Mouse (Mus musculus) liver, embryonic 15.5 days (tissue): ENCODE results near the gene Alg14. TPM values are rescaled to one million over a fixed set of nuclear protein-coding genes. Genes with fewer than 3 reads are reported as not detected.
A peak's percentile ranks its signal among the peaks of the same experiment; 100 is the strongest.

ENCODE experiments used
- ATAC-seq: fragments of 200-750 bp; cut with Nextera tagmentation; 2 replicates; pipeline ENCODE4 v1.8.0; 2017; ENCODE audit warnings: moderate number of reproducible peaks, mild to moderate bottlenecking, moderate library complexity; ENCODE audit not compliant: insufficient read depth
- H3K27ac ChIP-seq: fragments of 300-500 bp; sonication (generic); replicated peaks from 2 replicates; pipeline ENCODE4 v1.5.1; 2015; ENCODE audit warnings: mild to moderate bottlenecking, inconsistent platforms
- H3K27me3 ChIP-seq: fragments of 300-500 bp; sonication (generic); 2 replicates; pipeline ENCODE4 v1.6.1; 2015; ENCODE audit warnings: mild to moderate bottlenecking, inconsistent platforms
- H3K36me3 ChIP-seq: fragments of 300-500 bp; sonication (generic); replicated peaks from 2 replicates; pipeline ENCODE4 v1.6.1; 2015; ENCODE audit warnings: moderate library complexity, mild to moderate bottlenecking, inconsistent platforms
- H3K4me1 ChIP-seq: fragments of 300-500 bp; sonication (generic); replicated peaks from 2 replicates; pipeline ENCODE4 v1.6.1; 2015; ENCODE audit warnings: inconsistent platforms
- H3K4me2 ChIP-seq: fragments of 300-500 bp; sonication (generic); 2 replicates; pipeline ENCODE4 v1.6.1; 2015; ENCODE audit warnings: moderate library complexity, mild to moderate bottlenecking, inconsistent platforms
- H3K4me3 ChIP-seq: fragments of 300-500 bp; sonication (generic); replicated peaks from 2 replicates; pipeline ENCODE4 v1.5.1; 2015; ENCODE audit warnings: mild to moderate bottlenecking, inconsistent platforms
- H3K9ac ChIP-seq: fragments of 300-500 bp; sonication (generic); 2 replicates; pipeline ENCODE4 v1.6.1; 2015; ENCODE audit warnings: moderate library complexity, mild to moderate bottlenecking, inconsistent platforms
- H3K9me3 ChIP-seq: fragments of 300-500 bp; sonication (generic); replicated peaks from 2 replicates; pipeline ENCODE4 v1.6.1; 2016; ENCODE audit warnings: inconsistent platforms
- WGBS: fragments of 180-500 bp; shearing (Covaris S2); methylation state at CpG from one replicate; pipeline ENCODE4 v1.1.7; 2015; ENCODE audit warnings: mixed read lengths; ENCODE audit not compliant: insufficient replicate concordance; 5-methylcytosine and 5-hydroxymethylcytosine counted together
- polyA plus RNA-seq: library from polyadenylated mRNA; unstranded; fragments of >200 nt; fragmentation: Nextera tagmentation; extraction: Ambion mirVana; gene quantifications from 2 replicates; pipeline ENCODE4 v1.2.1, GENCODE M21; 2015

The Alg14 gene
- polyA plus RNA-seq = 12.7 and 13.5 TPM in 2 replicates

DNA sequence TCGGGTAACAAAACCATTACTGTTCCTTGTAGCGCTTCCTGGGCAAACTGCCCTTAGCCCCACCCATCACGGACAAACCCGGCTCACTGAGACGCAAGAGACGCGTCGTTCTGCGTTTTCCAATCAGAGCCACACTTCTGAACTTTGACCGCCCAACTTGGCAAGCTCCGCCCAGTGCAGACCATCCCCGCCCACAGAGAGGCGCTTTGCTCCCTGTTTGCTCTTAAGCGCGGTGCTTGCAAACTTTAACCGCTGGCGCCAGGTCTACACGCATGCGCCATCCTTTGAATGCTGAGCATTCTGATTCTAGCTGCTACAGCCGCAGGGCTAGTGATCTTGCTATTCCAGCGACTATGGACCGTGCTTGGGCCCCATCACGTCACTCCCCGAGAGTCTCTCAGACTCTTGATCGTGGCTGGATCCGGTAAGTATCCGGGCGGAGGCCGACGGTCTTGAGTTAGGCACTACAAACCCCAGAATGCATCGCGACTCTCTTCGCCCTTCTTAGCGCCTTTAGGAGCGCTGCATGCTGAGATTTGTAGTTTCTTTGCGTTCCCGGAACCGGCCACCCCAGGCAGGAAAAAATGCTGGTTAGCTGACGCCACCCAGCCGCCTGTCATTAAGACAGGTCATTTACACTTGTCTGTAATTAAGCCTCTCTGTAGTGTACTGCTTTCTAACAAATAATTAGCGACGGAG, at the start of gene Alg14:
Gene Alg14, plus strand, starts transcription at position 214 of the 699 bp plus-strand sequence.
- H3K4me1 ChIP-seq = peaks cover 27% of the 10 kb centered on the region
- no peaks in the 10 kb centered on the region for H3K36me3 ChIP-seq
- H3K4me3 ChIP-seq = peak within 1 kb of the TSS; percentile 72
- peak within 1 kb of the TSS; percentile 80 for H3K4me2 ChIP-seq
- peak within 1 kb of the TSS; percentile 64 for H3K9ac ChIP-seq
- H3K27me3 ChIP-seq = no peaks in the 10 kb centered on the region
- ATAC-seq = peak; percentile 95
- WGBS = under 1% methylated on average over 42 of the region's 42 CpGs
- peak within 1 kb of the TSS; percentile 91 for H3K27ac ChIP-seq
- no peaks in the 10 kb centered on the region for H3K9me3 ChIP-seq

DNA sequence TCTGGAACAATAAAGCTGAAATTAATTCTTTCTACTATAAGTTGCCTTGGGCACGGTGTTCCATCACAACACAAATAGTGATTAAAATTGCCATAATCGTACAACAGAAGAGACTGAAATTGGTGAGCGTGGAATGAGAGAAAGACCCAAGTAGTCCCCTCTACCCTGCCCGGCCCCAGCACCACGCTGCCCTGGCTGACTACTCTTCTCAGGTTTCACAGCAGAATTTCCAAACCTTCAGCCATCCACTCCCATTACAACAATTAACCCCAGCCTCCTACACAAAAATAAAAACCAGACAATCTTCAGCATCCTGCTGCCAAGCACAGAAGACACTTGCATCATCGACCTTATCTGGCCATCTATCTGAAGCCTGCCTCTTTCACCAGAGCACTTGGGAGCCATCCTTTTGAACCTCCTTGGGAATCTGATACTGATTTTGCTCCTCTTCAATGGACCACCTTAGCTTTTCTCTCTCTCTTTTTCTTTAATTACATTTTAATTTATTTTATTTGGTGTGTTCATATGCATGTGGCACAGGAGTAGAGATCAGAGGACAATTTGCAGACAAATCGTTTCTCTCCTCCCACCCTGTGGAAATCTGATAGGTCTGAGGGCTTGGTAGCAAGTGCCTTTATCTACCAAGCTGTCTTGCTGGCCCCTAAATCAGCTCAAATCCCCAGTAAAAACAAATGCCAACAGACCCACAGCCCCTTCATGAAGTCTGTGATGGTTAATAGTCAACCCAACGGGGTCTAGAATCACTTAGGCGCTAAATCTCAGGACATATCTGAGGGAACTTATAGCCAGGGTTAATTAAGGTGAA, 49.2 kb upstream of the Alg14 start:
- H3K4me2 ChIP-seq = no peak overlapping the region
- peaks cover 14% of the 10 kb centered on the region; the same call in 1 of the 2 replicates for H3K36me3 ChIP-seq
- WGBS = 60% methylated on average over 9 of the region's 9 CpGs
- no peak overlapping the region for H3K27ac ChIP-seq
- H3K9me3 ChIP-seq = no peaks in the 10 kb centered on the region
- no peak for ATAC-seq
- peaks cover 28% of the 10 kb centered on the region for H3K4me1 ChIP-seq
- no peak overlapping the region for H3K9ac ChIP-seq
- H3K4me3 ChIP-seq = no peak overlapping the region
- H3K27me3 ChIP-seq = no peaks in the 10 kb centered on the region

DNA sequence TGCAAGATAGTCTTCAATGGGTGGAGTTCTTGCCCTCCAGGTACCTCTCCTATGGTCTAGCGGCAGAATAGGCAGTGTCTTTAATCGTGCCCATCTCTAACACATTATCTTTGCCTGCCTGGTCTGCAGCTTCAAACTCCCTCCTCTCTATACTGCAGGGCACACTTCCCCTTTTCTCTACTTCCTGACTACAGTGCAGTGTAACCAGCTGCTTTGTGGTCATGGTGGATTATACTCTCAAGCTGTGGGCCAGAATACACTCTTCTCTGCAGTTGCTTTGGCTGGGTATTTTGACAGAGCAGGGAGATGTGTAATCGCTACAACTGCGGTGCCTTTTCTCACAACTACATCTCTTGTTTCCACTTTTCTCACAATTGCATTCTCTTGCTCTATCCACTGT, 48.6 kb upstream of the Alg14 start:
- no peak overlapping the region for H3K27ac ChIP-seq
- H3K9ac ChIP-seq = no peak overlapping the region
- no peak overlapping the region for H3K4me3 ChIP-seq
- 14% methylated on average over 4 of the region's 4 CpGs for WGBS
- peaks cover 18% of the 10 kb centered on the region; the same call in 1 of the 2 replicates for H3K36me3 ChIP-seq
- no peak overlapping the region for H3K4me2 ChIP-seq
- H3K9me3 ChIP-seq = no peaks in the 10 kb centered on the region
- H3K27me3 ChIP-seq = no peaks in the 10 kb centered on the region
- ATAC-seq = peak; percentile 51
- H3K4me1 ChIP-seq = peaks cover 28% of the 10 kb centered on the region

DNA sequence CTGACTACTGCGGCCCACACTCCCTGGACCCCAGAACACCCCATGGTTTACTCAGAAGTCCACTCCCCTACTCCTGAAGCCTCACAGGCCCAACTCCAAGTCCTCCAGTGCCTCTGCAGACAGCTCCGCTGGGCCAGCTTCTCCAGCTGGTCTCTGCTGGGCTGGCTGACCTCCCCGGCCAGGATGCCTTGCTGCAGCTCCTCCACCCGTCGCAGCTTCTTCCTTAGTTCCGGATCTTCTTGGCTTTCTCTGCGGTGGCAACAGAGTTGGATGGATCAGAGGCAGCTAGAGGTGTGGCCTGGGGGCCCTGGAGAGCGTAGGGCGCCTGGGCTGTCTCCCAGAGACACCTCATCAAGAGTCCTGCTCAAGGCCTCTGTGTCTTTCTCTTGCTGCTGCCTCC, 41.5 kb upstream of the Alg14 start:
- Histone ChIP-seq H3K4me3 (no peak overlapping the region), H3K4me2 (no peak overlapping the region), H3K4me1 (peaks cover 15% of the 10 kb centered on the region), H3K27me3 (no peaks in the 10 kb centered on the region), H3K9me3 (no peaks in the 10 kb centered on the region), H3K9ac (no peak overlapping the region), H3K36me3 (peaks cover 55% of the 10 kb centered on the region), H3K27ac (no peak overlapping the region)
- 78% methylated on average over 9 of the region's 9 CpGs for WGBS
- ATAC-seq = no peak

DNA sequence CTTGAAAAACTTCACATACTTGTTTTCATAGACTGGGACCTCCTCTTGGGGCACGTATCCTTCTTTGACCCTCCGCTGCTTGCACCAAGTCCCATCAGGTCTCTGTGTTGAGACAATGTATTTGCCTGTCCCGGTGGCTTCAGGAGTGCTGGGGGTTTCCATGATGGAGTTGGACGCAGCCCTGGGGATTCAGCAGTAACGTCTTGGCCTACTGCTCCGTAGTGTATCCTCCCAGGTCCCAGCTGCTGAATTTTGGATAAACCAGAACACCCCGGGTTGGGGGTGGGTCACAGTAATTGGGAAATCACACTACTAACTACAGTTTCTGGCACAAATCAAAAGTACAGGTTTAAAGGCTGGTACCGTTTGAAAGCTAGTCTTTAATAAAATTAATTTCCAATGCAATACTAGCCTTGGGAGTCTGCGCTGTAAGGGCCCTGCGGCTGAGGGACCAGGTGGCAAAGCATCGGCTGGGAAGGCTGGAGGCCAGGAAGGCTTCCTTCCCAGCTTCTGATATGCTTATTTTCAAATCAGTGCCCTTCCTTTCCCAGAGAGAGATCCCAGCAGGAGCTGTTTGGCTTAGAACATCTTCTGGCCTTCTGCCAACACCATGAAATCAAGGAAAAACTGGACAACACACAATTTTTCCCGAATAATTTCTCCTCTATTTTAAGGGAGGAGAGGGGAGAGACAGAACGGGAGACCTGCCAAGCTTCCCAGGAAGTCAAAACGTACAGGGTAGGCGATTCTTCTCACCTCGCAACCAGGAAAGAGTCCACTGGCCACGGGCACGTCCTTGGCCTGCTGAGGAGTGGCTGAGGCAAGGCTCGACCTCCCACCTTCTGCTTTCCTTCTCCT, 40.8 kb upstream of the Alg14 start:
- WGBS = 83% methylated on average over 19 of the region's 19 CpGs
- no peak overlapping the region for H3K27ac ChIP-seq

DNA sequence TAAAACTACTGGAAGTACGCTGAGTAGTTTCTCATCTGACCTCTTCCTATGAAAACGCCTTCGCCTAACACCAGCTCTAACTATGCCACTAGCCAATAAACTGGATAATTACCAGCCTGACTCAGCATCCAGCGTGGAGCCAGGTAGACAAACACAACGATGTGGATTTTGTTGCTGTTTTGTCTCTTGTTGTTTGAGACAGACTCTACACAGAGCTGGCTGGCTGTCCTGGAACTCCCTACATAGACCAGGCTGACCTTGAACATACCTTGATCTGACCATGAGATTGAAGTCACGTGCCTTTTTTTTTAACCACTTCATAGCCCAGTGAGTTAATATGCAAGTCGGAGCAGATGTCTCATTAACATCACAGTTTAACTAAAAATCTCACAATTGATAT, 36.1 kb upstream of the Alg14 start:
- Histone ChIP-seq H3K4me3 (no peak overlapping the region), H3K4me2 (no peak overlapping the region), H3K36me3 (peaks cover 58% of the 10 kb centered on the region), H3K4me1 (peaks cover 44% of the 10 kb centered on the region), H3K27me3 (no peaks in the 10 kb centered on the region), H3K9ac (no peak overlapping the region), H3K9me3 (no peaks in the 10 kb centered on the region), H3K27ac (no peak overlapping the region)
- 80% methylated on average over 7 of the region's 7 CpGs for WGBS
- ATAC-seq = no peak

More for the DNA sequence above, 40.8 kb upstream of the Alg14 start:
- H3K4me2 ChIP-seq = no peak overlapping the region
- peaks cover 15% of the 10 kb centered on the region for H3K4me1 ChIP-seq
- H3K9ac ChIP-seq = no peak overlapping the region
- peaks cover 59% of the 10 kb centered on the region for H3K36me3 ChIP-seq
- no peak for ATAC-seq
- H3K27me3 ChIP-seq = no peaks in the 10 kb centered on the region
- no peak overlapping the region for H3K4me3 ChIP-seq
- H3K9me3 ChIP-seq = no peaks in the 10 kb centered on the region

DNA sequence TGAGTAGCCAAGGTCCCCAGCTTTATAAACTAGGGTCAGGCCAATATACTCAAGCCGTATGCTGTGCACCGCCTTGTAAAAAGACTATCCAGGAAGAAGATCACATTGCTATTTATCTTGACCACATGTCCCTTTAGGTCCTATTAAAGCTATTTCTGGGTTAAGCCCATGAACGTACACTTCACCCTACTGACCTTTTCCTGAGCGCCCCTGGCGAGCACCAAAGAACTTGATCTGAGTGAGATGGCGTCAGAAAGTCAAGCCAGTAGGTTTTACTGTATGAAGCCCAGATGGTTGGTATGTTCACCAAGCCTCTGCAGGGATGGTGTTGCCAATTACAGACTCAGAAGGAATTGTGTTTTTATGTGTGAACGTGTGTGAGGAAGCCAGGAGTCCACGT, 35.4 kb upstream of the Alg14 start:
- WGBS = 84% methylated on average over 8 of the region's 8 CpGs
- peaks cover 53% of the 10 kb centered on the region for H3K36me3 ChIP-seq
- H3K9me3 ChIP-seq = no peaks in the 10 kb centered on the region
- peaks cover 4% of the 10 kb centered on the region for H3K27me3 ChIP-seq
- no peak overlapping the region for H3K9ac ChIP-seq
- H3K4me1 ChIP-seq = peaks cover 45% of the 10 kb centered on the region
- H3K27ac ChIP-seq = no peak overlapping the region
- no peak overlapping the region for H3K4me3 ChIP-seq
- no peak for ATAC-seq
- no peak overlapping the region for H3K4me2 ChIP-seq

DNA sequence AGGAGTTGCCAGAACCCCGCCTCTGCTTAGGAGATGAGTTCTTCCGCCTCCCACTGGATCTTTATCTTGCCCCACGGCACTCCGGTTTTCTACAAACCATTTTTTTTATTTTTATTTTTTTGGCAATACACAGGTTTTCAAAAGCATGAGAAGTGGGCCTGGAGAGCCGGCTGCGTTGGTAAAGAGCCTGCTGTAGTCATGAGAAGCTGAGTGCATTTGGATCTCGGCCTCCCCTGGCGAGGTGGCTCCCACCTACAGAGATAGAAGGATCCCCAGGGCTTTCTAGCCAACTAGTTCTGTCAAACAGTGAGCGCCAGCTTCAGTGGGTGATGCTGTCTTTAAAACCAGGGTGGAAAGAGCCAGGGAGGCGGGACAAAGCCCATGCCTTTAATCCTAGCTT, 34.2 kb upstream of the Alg14 start:
- ATAC-seq = no peak
- Histone ChIP-seq H3K4me2 (no peak overlapping the region), H3K4me3 (no peak overlapping the region), H3K27me3 (peaks cover 10% of the 10 kb centered on the region), H3K4me1 (peaks cover 50% of the 10 kb centered on the region), H3K27ac (no peak overlapping the region), H3K9ac (no peak overlapping the region), H3K36me3 (peaks cover 42% of the 10 kb centered on the region), H3K9me3 (no peaks in the 10 kb centered on the region)
- WGBS = 76% methylated on average over 10 of the region's 10 CpGs

DNA sequence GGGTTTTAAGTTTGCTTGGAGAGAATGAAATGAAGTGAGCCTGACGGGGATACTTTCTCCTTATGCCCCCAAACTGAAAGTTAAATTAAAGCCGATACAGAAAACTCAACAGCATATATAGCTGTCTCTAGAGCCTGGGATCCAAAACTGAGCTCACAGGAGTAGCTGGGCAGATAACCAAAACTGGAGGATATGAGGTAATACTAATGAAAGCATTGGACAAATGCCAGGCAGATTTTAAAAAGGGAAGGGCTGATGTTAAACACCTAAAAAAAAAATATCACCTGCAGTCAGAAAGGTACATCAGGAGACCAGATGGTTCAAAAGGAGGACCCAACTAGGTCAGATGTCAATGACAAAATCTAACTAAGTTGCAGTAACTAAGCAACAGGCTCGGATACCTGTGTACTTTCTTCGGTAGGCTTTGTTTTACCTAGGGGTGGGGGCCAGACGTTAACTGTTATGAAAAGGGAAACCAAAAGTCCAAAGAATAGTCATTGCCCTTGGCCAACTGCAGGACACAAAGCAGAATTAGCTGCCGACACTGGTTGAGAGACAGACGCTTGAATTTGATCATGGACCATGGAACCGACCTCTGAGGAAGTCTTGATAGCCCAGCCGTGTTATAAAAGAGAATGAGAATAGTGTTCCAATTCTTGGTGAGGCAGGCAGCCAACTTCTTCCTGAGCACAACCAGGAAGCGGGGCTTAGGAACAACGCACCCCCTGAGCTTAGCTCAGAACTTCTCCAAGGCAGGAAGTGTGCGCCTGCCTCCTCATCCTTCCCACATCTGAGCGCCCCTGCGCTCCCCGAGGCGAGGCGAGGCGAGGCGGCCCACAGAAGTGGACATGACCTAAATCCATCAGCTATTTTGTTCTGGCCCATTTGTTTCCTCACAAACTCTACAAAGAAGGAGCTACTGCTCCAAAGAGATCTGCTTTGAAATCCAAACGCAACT, 32.8 kb upstream of the Alg14 start:
- ATAC-seq = no peak
- Histone ChIP-seq H3K36me3 (peaks cover 32% of the 10 kb centered on the region), H3K9ac (peak overlapping the region; percentile 33; the same call in 1 of the 2 replicates), H3K27ac (peak overlapping the region; percentile 87; the same call in 1 of the 2 replicates), H3K27me3 (peaks cover 11% of the 10 kb centered on the region), H3K9me3 (no peaks in the 10 kb centered on the region), H3K4me3 (peak overlapping the region; percentile 13), H3K4me2 (peak overlapping the region; percentile 96), H3K4me1 (peaks cover 59% of the 10 kb centered on the region)
- WGBS = 64% methylated on average over 20 of the region's 20 CpGs

DNA sequence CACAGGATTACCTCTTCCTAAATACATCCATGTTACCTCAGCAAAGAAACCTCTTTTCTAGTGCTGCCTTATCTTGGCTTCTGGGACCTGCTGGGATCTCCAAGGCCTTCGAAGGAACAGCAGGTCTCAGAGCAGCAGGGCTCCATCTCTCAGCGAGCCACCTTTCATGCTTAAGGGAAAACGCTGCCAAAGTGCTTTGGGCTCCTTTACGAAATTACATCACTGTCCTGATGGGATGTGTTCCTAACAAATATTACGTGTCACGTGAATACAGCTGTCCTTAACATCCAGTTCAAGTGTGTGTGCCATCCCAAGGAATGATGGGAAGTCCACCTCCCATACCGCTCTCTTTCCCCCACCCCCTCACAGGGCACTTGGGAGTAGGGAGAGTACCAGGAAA, 31.5 kb upstream of the Alg14 start:
- Histone ChIP-seq H3K4me3 (peak overlapping the region; percentile 80), H3K36me3 (peaks cover 29% of the 10 kb centered on the region), H3K27me3 (peaks cover 11% of the 10 kb centered on the region), H3K4me1 (peaks cover 71% of the 10 kb centered on the region), H3K9ac (peak overlapping the region; percentile 57; the same call in 1 of the 2 replicates), H3K4me2 (peak overlapping the region; percentile 96), H3K27ac (peak overlapping the region; percentile 87), H3K9me3 (no peaks in the 10 kb centered on the region)
- WGBS = 74% methylated on average over 7 of the region's 7 CpGs
- no peak for ATAC-seq
